Mouse (Mus musculus): Measurements from ENCODE around the gene Brs3.

- TF ChIP-seq ELF1 (IDR thresholded peaks at IDR 0.05; ENCODE audit: low read depth, low read length) (0 out of 2 replicates have a peak, but pooled peaks have one; percentile 7), NELFE (IDR thresholded peaks at IDR 0.05; ENCODE audit: low read depth, low read length) (no peak), POLR2A (IDR thresholded peaks at IDR 0.05; ENCODE audit: low read depth, low read length) (no peak), CTCF (conservative IDR thresholded peaks at IDR 0.05 in 1 of 2, IDR thresholded peaks at IDR 0.05 in 1 of 2; ENCODE audit: low read depth in 2 of 2, low read length in 2 of 2) (no peak), JUND (conservative IDR thresholded peaks at IDR 0.05; ENCODE audit: low read depth, low read length) (no peak), EP300 (IDR thresholded peaks at IDR 0.05; ENCODE audit: low read length) (no peak), GABPA (IDR thresholded peaks at IDR 0.05; ENCODE audit: insufficient replicate concordance, low read depth, low read length) (no peak), MAFK (IDR thresholded peaks at IDR 0.05; ENCODE audit: insufficient replicate concordance, low read length) (no peak)
Observed at GRCm38 (mm10) chrX:57052848-57053173, 9.9 kb downstream of the Brs3 start.
